Mouse (Mus musculus): ENCODE measurements at regions not wholly inside any gene's neighbourhood (a gene's known extent, or its start where the extent isn't known, plus 50 kb on each side); places are given as distances from the start of the nearest gene placed in this dataset.

- WGBS, result 67% methylated on average over 3 of the region's 3 CpGs
Measured at GRCm38 (mm10) chr3:22990136-22990820, 913.8 kb downstream of the Tbl1xr1 start.

GRCm38 (mm10) chr3:22995228-22995627, 918.8 kb downstream of the Tbl1xr1 start:
- WGBS, result 80% methylated on average over 6 of the region's 6 CpGs
- no peak overlapping the region for H3K4me2 ChIP-seq (ENCODE audit: low read depth, low read length)
- ATAC-seq (ENCODE audit: low read depth), result no peak
- H3K36me3 ChIP-seq (ENCODE audit: control insufficient read depth, insufficient read depth, low read length), result no peaks in the 10 kb centered on the region
- no peaks in the 10 kb centered on the region for H3K27me3 ChIP-seq (ENCODE audit: control insufficient read depth, insufficient read depth, low read depth, low read length)
- no peak overlapping the region for H3K4me3 ChIP-seq (ENCODE audit: low read length)
- H3K9me3 ChIP-seq (ENCODE audit: control insufficient read depth, low read length), result no peaks in the 10 kb centered on the region
- no peaks in the 10 kb centered on the region for H3K4me1 ChIP-seq (replicated peaks; ENCODE audit: control insufficient read depth, insufficient read depth, low read length)
- H3K9ac ChIP-seq (ENCODE audit: low read length), result no peak overlapping the region
- no peak overlapping the region for H3K27ac ChIP-seq (ENCODE audit: low read length)

More at GRCm38 (mm10) chr3:22990136-22990820, 913.8 kb downstream of the Tbl1xr1 start:
- no peaks in the 10 kb centered on the region for H3K4me1 ChIP-seq (replicated peaks; ENCODE audit: control insufficient read depth, insufficient read depth, low read length)
- ATAC-seq (ENCODE audit: low read depth), result no peak
- no peaks in the 10 kb centered on the region for H3K27me3 ChIP-seq (ENCODE audit: control insufficient read depth, insufficient read depth, low read depth, low read length)
- H3K4me2 ChIP-seq (ENCODE audit: low read depth, low read length), result no peak overlapping the region
- no peak overlapping the region for H3K27ac ChIP-seq (ENCODE audit: low read length)
- H3K4me3 ChIP-seq (ENCODE audit: low read length), result no peak overlapping the region
- no peaks in the 10 kb centered on the region for H3K36me3 ChIP-seq (ENCODE audit: control insufficient read depth, insufficient read depth, low read length)
- H3K9me3 ChIP-seq (ENCODE audit: control insufficient read depth, low read length), result no peaks in the 10 kb centered on the region
- H3K9ac ChIP-seq (ENCODE audit: low read length), result no peak overlapping the region

GRCm38 (mm10) chr3:22995833-22996232, 919.4 kb downstream of the Tbl1xr1 start:
- no peak overlapping the region for H3K9ac ChIP-seq (ENCODE audit: low read length)
- H3K36me3 ChIP-seq (ENCODE audit: control insufficient read depth, insufficient read depth, low read length), result no peaks in the 10 kb centered on the region
- no peak overlapping the region for H3K27ac ChIP-seq (ENCODE audit: low read length)
- 60% methylated on average over 5 of the region's 5 CpGs for WGBS
- no peak overlapping the region for H3K4me3 ChIP-seq (ENCODE audit: low read length)
- no peaks in the 10 kb centered on the region for H3K9me3 ChIP-seq (ENCODE audit: control insufficient read depth, low read length)
- H3K4me1 ChIP-seq (replicated peaks; ENCODE audit: control insufficient read depth, insufficient read depth, low read length), result no peaks in the 10 kb centered on the region
- ATAC-seq (ENCODE audit: low read depth), result no peak
- H3K27me3 ChIP-seq (ENCODE audit: control insufficient read depth, insufficient read depth, low read depth, low read length), result no peaks in the 10 kb centered on the region
- no peak overlapping the region for H3K4me2 ChIP-seq (ENCODE audit: low read depth, low read length)

GRCm38 (mm10) chr3:23001071-23001470, 924.6 kb downstream of the Tbl1xr1 start:
- no peaks in the 10 kb centered on the region for H3K9me3 ChIP-seq (ENCODE audit: control insufficient read depth, low read length)
- WGBS, result 66% methylated on average over 3 of the region's 3 CpGs
- no peak overlapping the region for H3K4me3 ChIP-seq (ENCODE audit: low read length)
- no peak overlapping the region for H3K4me2 ChIP-seq (ENCODE audit: low read depth, low read length)
- no peaks in the 10 kb centered on the region for H3K27me3 ChIP-seq (ENCODE audit: control insufficient read depth, insufficient read depth, low read depth, low read length)
- no peak overlapping the region for H3K9ac ChIP-seq (ENCODE audit: low read length)
- no peaks in the 10 kb centered on the region for H3K4me1 ChIP-seq (replicated peaks; ENCODE audit: control insufficient read depth, insufficient read depth, low read length)
- H3K27ac ChIP-seq (ENCODE audit: low read length), result no peak overlapping the region
- ATAC-seq (ENCODE audit: low read depth), result no peak
- no peaks in the 10 kb centered on the region for H3K36me3 ChIP-seq (ENCODE audit: control insufficient read depth, insufficient read depth, low read length)

GRCm38 (mm10) chr3:23032064-23032463, 955.6 kb downstream of the Tbl1xr1 start:
- WGBS, result 80% methylated on average over 2 of the region's 2 CpGs
- H3K27ac ChIP-seq (ENCODE audit: low read length), result no peak overlapping the region

GRCm38 (mm10) chr3:23063180-23063965, 986.9 kb downstream of the Tbl1xr1 start:
- Histone ChIP-seq H3K4me2 (ENCODE audit: low read depth, low read length) (no peak overlapping the region), H3K27ac (ENCODE audit: low read length) (no peak overlapping the region), H3K9ac (ENCODE audit: low read length) (no peak overlapping the region), H3K36me3 (ENCODE audit: control insufficient read depth, insufficient read depth, low read length) (no peaks in the 10 kb centered on the region), H3K4me1 (replicated peaks; ENCODE audit: control insufficient read depth, insufficient read depth, low read length) (no peaks in the 10 kb centered on the region), H3K9me3 (ENCODE audit: control insufficient read depth, low read length) (no peaks in the 10 kb centered on the region), H3K4me3 (ENCODE audit: low read length) (no peak overlapping the region), H3K27me3 (ENCODE audit: control insufficient read depth, insufficient read depth, low read depth, low read length) (no peaks in the 10 kb centered on the region)
- ATAC-seq (ENCODE audit: low read depth), result no peak
- WGBS, result 60% methylated on average over 6 of the region's 6 CpGs

More at GRCm38 (mm10) chr3:23032064-23032463, 955.6 kb downstream of the Tbl1xr1 start:
- Histone ChIP-seq H3K4me1 (replicated peaks; ENCODE audit: control insufficient read depth, insufficient read depth, low read length) (no peaks in the 10 kb centered on the region), H3K9me3 (ENCODE audit: control insufficient read depth, low read length) (no peaks in the 10 kb centered on the region), H3K27me3 (ENCODE audit: control insufficient read depth, insufficient read depth, low read depth, low read length) (no peaks in the 10 kb centered on the region), H3K9ac (ENCODE audit: low read length) (no peak overlapping the region), H3K4me3 (ENCODE audit: low read length) (no peak overlapping the region), H3K4me2 (ENCODE audit: low read depth, low read length) (no peak overlapping the region), H3K36me3 (ENCODE audit: control insufficient read depth, insufficient read depth, low read length) (no peaks in the 10 kb centered on the region)
- no peak for ATAC-seq (ENCODE audit: low read depth)

- no peak overlapping the region for H3K9ac ChIP-seq (ENCODE audit: low read length)
- no peaks in the 10 kb centered on the region for H3K4me1 ChIP-seq (replicated peaks; ENCODE audit: control insufficient read depth, insufficient read depth, low read length)
- 84% methylated on average over 2 of the region's 2 CpGs for WGBS
- no peaks in the 10 kb centered on the region for H3K9me3 ChIP-seq (ENCODE audit: control insufficient read depth, low read length)
- H3K4me2 ChIP-seq (ENCODE audit: low read depth, low read length), result no peak overlapping the region
- H3K4me3 ChIP-seq (ENCODE audit: low read length), result no peak overlapping the region
- H3K36me3 ChIP-seq (ENCODE audit: control insufficient read depth, insufficient read depth, low read length), result no peaks in the 10 kb centered on the region
- ATAC-seq (ENCODE audit: low read depth), result no peak
- H3K27ac ChIP-seq (ENCODE audit: low read length), result no peak overlapping the region
- no peaks in the 10 kb centered on the region for H3K27me3 ChIP-seq (ENCODE audit: control insufficient read depth, insufficient read depth, low read depth, low read length)
Measured at GRCm38 (mm10) chr3:23071486-23071885, 995.0 kb downstream of the Tbl1xr1 start.

Measured in lung, embryonic 16.5 days (tissue).